Mouse (Mus musculus): ENCODE results near the gene Bik. TPM values are rescaled to one million over a fixed set of nuclear protein-coding genes. Genes with fewer than 3 reads are reported as not detected.

Bik gene
- polyA plus RNA-seq, 1 experiment from 2014 or later = 1.2 TPM

- Histone ChIP-seq H3K36me3 (no peaks in the 10 kb centered on the region), H3K27me3 (peaks cover 27% of the 10 kb centered on the region), H3K4me2 (no peak overlapping the region), H3K27ac (replicated peaks) (no peak overlapping the region), H3K9me3 (no peaks in the 10 kb centered on the region), H3K4me1 (replicated peaks) (peaks cover 18% of the 10 kb centered on the region), H3K9ac (no peak overlapping the region), H3K4me3 (no peak overlapping the region)
- WGBS = 85% methylated on average over 6 of the region's 6 CpGs
- no peak for ATAC-seq (ENCODE audit: low read depth)
Measured at GRCm38 (mm10) chr15:83520861-83521382, 5.7 kb upstream of the Bik start.

- H3K4me3 ChIP-seq = no peak overlapping the region
- H3K4me2 ChIP-seq = no peak overlapping the region
- no peaks in the 10 kb centered on the region for H3K36me3 ChIP-seq
- H3K9me3 ChIP-seq = no peaks in the 10 kb centered on the region
- peaks cover 32% of the 10 kb centered on the region for H3K4me1 ChIP-seq (replicated peaks)
- ATAC-seq (ENCODE audit: low read depth) = no peak
- H3K9ac ChIP-seq = peak overlapping the region; percentile 44; the same call in 1 of the 2 replicates
- H3K27me3 ChIP-seq = peaks cover 49% of the 10 kb centered on the region
- H3K27ac ChIP-seq (replicated peaks) = no peak overlapping the region
- 24% methylated on average over 7 of the region's 7 CpGs for WGBS
Measured at GRCm38 (mm10) chr15:83523196-83523595, 3.5 kb upstream of the Bik start.

GRCm38 (mm10) chr15:83523638-83524332, 2.9 kb upstream of the Bik start:
- Histone ChIP-seq H3K36me3 (no peaks in the 10 kb centered on the region), H3K4me1 (replicated peaks) (peaks cover 26% of the 10 kb centered on the region), H3K27ac (replicated peaks) (no peak overlapping the region), H3K4me3 (no peak overlapping the region), H3K27me3 (peaks cover 55% of the 10 kb centered on the region), H3K9ac (peak overlapping the region; percentile 44; the same call in 1 of the 2 replicates), H3K4me2 (no peak overlapping the region), H3K9me3 (no peaks in the 10 kb centered on the region)
- no peak for ATAC-seq (ENCODE audit: low read depth)
- 59% methylated on average over 14 of the region's 14 CpGs for WGBS

GRCm38 (mm10) chr15:83524333-83524729, 2.3 kb upstream of the Bik start:
- Histone ChIP-seq H3K9ac (no peak overlapping the region), H3K27ac (replicated peaks) (no peak overlapping the region), H3K4me1 (replicated peaks) (peaks cover 25% of the 10 kb centered on the region), H3K27me3 (peaks cover 56% of the 10 kb centered on the region), H3K9me3 (no peaks in the 10 kb centered on the region), H3K4me2 (no peak overlapping the region), H3K36me3 (no peaks in the 10 kb centered on the region), H3K4me3 (no peak overlapping the region)
- 83% methylated on average over 3 of the region's 3 CpGs for WGBS
- no peak for ATAC-seq (ENCODE audit: low read depth)

GRCm38 (mm10) chr15:83527092-83527437, 403 bp downstream of the Bik start:
- no peaks in the 10 kb centered on the region for H3K9me3 ChIP-seq
- H3K36me3 ChIP-seq = no peaks in the 10 kb centered on the region
- WGBS = 1% methylated on average over 26 of the region's 26 CpGs
- H3K27ac ChIP-seq (replicated peaks) = no peak overlapping the region
- H3K27me3 ChIP-seq = peaks cover 56% of the 10 kb centered on the region
- ATAC-seq (ENCODE audit: low read depth) = no peak
- peak overlapping the region; percentile 89 for H3K4me2 ChIP-seq
- H3K9ac ChIP-seq = peak overlapping the region; percentile 67
- peak overlapping the region; percentile 46 for H3K4me3 ChIP-seq
- peaks cover 25% of the 10 kb centered on the region for H3K4me1 ChIP-seq (replicated peaks)

- H3K27ac ChIP-seq (replicated peaks) = no peak overlapping the region
- no peak overlapping the region for H3K4me3 ChIP-seq
- H3K9me3 ChIP-seq = no peaks in the 10 kb centered on the region
- 67% methylated on average over 2 of the region's 2 CpGs for WGBS
- peaks cover 56% of the 10 kb centered on the region for H3K27me3 ChIP-seq
- 0 out of 2 replicates have a peak overlapping the region, but pooled peaks have one; percentile 89 for H3K4me2 ChIP-seq
- H3K9ac ChIP-seq = no peak overlapping the region
- H3K36me3 ChIP-seq = no peaks in the 10 kb centered on the region
- H3K4me1 ChIP-seq (replicated peaks) = peaks cover 25% of the 10 kb centered on the region
- no peak for ATAC-seq (ENCODE audit: low read depth)
Measured at GRCm38 (mm10) chr15:83527747-83528146, 1.1 kb downstream of the Bik start.

GRCm38 (mm10) chr15:83528892-83529291, 2.2 kb downstream of the Bik start:
- Histone ChIP-seq H3K4me2 (no peak overlapping the region), H3K9me3 (no peaks in the 10 kb centered on the region), H3K4me3 (no peak overlapping the region), H3K4me1 (replicated peaks) (peaks cover 17% of the 10 kb centered on the region), H3K36me3 (no peaks in the 10 kb centered on the region), H3K27ac (replicated peaks) (no peak overlapping the region), H3K9ac (no peak overlapping the region), H3K27me3 (peaks cover 55% of the 10 kb centered on the region)
- WGBS = 66% methylated on average over 4 of the region's 4 CpGs
- ATAC-seq (ENCODE audit: low read depth) = no peak

GRCm38 (mm10) chr15:83529765-83530164, 3.1 kb downstream of the Bik start:
- no peak for ATAC-seq (ENCODE audit: low read depth)

GRCm38 (mm10) chr15:83530233-83530632, 3.6 kb downstream of the Bik start:
- Histone ChIP-seq H3K4me1 (replicated peaks) (peaks cover 17% of the 10 kb centered on the region), H3K9ac (no peak overlapping the region), H3K27ac (replicated peaks) (no peak overlapping the region), H3K9me3 (no peaks in the 10 kb centered on the region), H3K27me3 (peaks cover 42% of the 10 kb centered on the region), H3K4me2 (no peak overlapping the region), H3K4me3 (no peak overlapping the region), H3K36me3 (no peaks in the 10 kb centered on the region)
- ATAC-seq (ENCODE audit: low read depth) = no peak
- 77% methylated on average over 9 of the region's 9 CpGs for WGBS

More at GRCm38 (mm10) chr15:83529765-83530164, 3.1 kb downstream of the Bik start:
- WGBS = 84% methylated on average over 5 of the region's 5 CpGs
- H3K36me3 ChIP-seq = no peaks in the 10 kb centered on the region
- H3K27ac ChIP-seq (replicated peaks) = no peak overlapping the region
- H3K4me2 ChIP-seq = no peak overlapping the region
- H3K4me3 ChIP-seq = no peak overlapping the region
- H3K9ac ChIP-seq = no peak overlapping the region
- H3K27me3 ChIP-seq = peaks cover 46% of the 10 kb centered on the region
- no peaks in the 10 kb centered on the region for H3K9me3 ChIP-seq
- H3K4me1 ChIP-seq (replicated peaks) = peaks cover 17% of the 10 kb centered on the region

- H3K36me3 ChIP-seq = no peaks in the 10 kb centered on the region
- H3K27me3 ChIP-seq = peaks cover 37% of the 10 kb centered on the region
- H3K4me1 ChIP-seq (replicated peaks) = peaks cover 17% of the 10 kb centered on the region
- H3K9ac ChIP-seq = no peak overlapping the region
- no peaks in the 10 kb centered on the region for H3K9me3 ChIP-seq
- WGBS = 79% methylated on average over 6 of the region's 6 CpGs
- no peak overlapping the region for H3K27ac ChIP-seq (replicated peaks)
- ATAC-seq (ENCODE audit: low read depth) = no peak
- H3K4me2 ChIP-seq = no peak overlapping the region
- no peak overlapping the region for H3K4me3 ChIP-seq
Measured at GRCm38 (mm10) chr15:83530688-83531087, 4.0 kb downstream of the Bik start.

GRCm38 (mm10) chr15:83531961-83532469, 5.4 kb downstream of the Bik start:
- Histone ChIP-seq H3K4me1 (replicated peaks) (peaks cover 5% of the 10 kb centered on the region), H3K4me3 (no peak overlapping the region), H3K36me3 (no peaks in the 10 kb centered on the region), H3K27me3 (peaks cover 24% of the 10 kb centered on the region), H3K27ac (replicated peaks) (no peak overlapping the region), H3K9ac (no peak overlapping the region), H3K9me3 (no peaks in the 10 kb centered on the region), H3K4me2 (no peak overlapping the region)
- 70% methylated on average over 5 of the region's 5 CpGs for WGBS
- no peak for ATAC-seq (ENCODE audit: low read depth)

- Histone ChIP-seq H3K4me2 (no peak overlapping the region), H3K4me1 (replicated peaks) (no peaks in the 10 kb centered on the region), H3K4me3 (no peak overlapping the region), H3K9ac (no peak overlapping the region), H3K9me3 (no peaks in the 10 kb centered on the region), H3K27ac (replicated peaks) (no peak overlapping the region), H3K36me3 (no peaks in the 10 kb centered on the region), H3K27me3 (peaks cover 18% of the 10 kb centered on the region)
- ATAC-seq (ENCODE audit: low read depth) = no peak
- WGBS = 77% methylated on average over 7 of the region's 7 CpGs
Measured at GRCm38 (mm10) chr15:83532606-83533005, 5.9 kb downstream of the Bik start.

All from neural tube, embryonic 13.5 days (tissue).